Mouse (Mus musculus) lung, postnatal 0 days (tissue): ENCODE results near the gene Plpp2. TPM values are rescaled to one million over a fixed set of nuclear protein-coding genes. Genes with fewer than 3 reads are reported as not detected.

Experiments used
- ATAC-seq: fragments of 200-750 bp; cut with Nextera tagmentation; 2 replicates; pipeline ENCODE4 v1.8.0; 2017; ENCODE audit warnings: moderate library complexity
- DNase-seq: peaks from one replicate; pipeline ENCODE4 v3.0.0-alpha.2; 2016; ENCODE audit warnings: low spot score
- H3K27ac ChIP-seq: fragments of 300-500 bp; sonication (generic); 2 replicates; pipeline ENCODE4 v1.5.1; 2014; ENCODE audit warnings: antibody characterized with exemption, mild to moderate bottlenecking, low read length, mixed read lengths
- H3K27me3 ChIP-seq: fragments of 300-500 bp; sonication (generic); replicated peaks from 2 replicates; pipeline ENCODE4 v1.6.1; 2014; ENCODE audit warnings: low read length, mixed read lengths; ENCODE audit not compliant: insufficient read depth
- H3K36me3 ChIP-seq: fragments of 300-500 bp; sonication (generic); 2 replicates; pipeline ENCODE4 v1.6.1; 2014; ENCODE audit warnings: low read length, mixed read lengths; ENCODE audit not compliant: insufficient read depth
- H3K4me1 ChIP-seq: fragments of 300-500 bp; sonication (generic); 2 replicates; pipeline ENCODE4 v1.6.1; 2014; ENCODE audit warnings: antibody characterized with exemption, low read depth, low read length, mixed read lengths; ENCODE audit not compliant: insufficient read depth
- H3K4me2 ChIP-seq: fragments of 300-500 bp; sonication (generic); replicated peaks from 2 replicates; pipeline ENCODE4 v1.6.1; 2014; ENCODE audit warnings: low read depth, mild to moderate bottlenecking, low read length, moderate library complexity, mixed read lengths
- H3K4me3 ChIP-seq: fragments of 300-500 bp; sonication (generic); 2 replicates; pipeline ENCODE4 v1.5.1; 2014; ENCODE audit warnings: low read depth, low read length
- H3K9ac ChIP-seq: fragments of 300-500 bp; sonication (generic); replicated peaks from 2 replicates; pipeline ENCODE4 v1.6.1; 2014; ENCODE audit warnings: low read depth, mild to moderate bottlenecking
- H3K9me3 ChIP-seq: fragments of 300-500 bp; sonication (generic); 2 replicates; pipeline ENCODE4 v1.6.1; 2016; ENCODE audit warnings: low read length, mixed read lengths
- CTCF ChIP-seq: IDR thresholded peaks from 2 replicates; pipeline ENCODE4 v1.5.1; 2016; ENCODE audit warnings: antibody characterized with exemption, mild to moderate bottlenecking
- EP300 ChIP-seq: IDR thresholded peaks from 2 replicates; pipeline ENCODE4 v1.6.1; 2016; ENCODE audit warnings: antibody characterized with exemption, mild to moderate bottlenecking, control low read depth
- WGBS: fragments of 180-500 bp; shearing (Covaris S2); extraction: QIAGEN DNeasy Blood & Tissue Kit; methylation state at CpG from one replicate; pipeline ENCODE4 v1.1.7; 2014; 5-methylcytosine and 5-hydroxymethylcytosine counted together
- microRNA-seq: library from miRNA; unstranded; fragments of <30 nt; microRNA quantifications from one replicate; pipeline ENCODE4, GENCODE M21; 2016
- polyA plus RNA-seq: library from polyadenylated mRNA; unstranded; fragments of >200 nt; fragmentation: Nextera tagmentation; extraction: Ambion mirVana; gene quantifications from 2 replicates; pipeline ENCODE4 v1.2.1, GENCODE M21; 2015

The Plpp2 gene
- polyA plus RNA-seq, 1 experiment from 2014 or later, result 32.1 TPM

DNA sequence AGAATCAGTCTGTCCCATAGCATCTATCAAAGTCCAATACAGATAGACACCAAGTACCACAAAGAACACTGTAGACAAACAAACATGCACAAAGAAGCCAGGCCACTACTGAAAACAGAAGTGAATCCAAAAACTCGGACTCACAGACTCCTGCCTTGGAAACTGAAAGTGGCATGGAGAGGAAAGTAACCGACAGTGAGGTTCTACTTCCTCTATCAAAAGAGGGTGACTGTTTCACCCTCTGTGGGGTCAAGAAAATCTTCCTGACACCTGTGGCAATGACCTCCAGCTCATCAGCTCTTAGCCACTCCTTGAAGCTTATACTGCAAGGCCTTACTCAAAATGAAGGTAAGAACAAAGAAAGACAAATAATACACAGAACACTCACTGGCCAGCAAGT, 26.9 kb downstream of the Plpp2 start:
- TF ChIP-seq EP300 (no peak), CTCF (no peak)
- no peak for ATAC-seq
- 63% methylated on average over 2 of the region's 2 CpGs for WGBS

DNA sequence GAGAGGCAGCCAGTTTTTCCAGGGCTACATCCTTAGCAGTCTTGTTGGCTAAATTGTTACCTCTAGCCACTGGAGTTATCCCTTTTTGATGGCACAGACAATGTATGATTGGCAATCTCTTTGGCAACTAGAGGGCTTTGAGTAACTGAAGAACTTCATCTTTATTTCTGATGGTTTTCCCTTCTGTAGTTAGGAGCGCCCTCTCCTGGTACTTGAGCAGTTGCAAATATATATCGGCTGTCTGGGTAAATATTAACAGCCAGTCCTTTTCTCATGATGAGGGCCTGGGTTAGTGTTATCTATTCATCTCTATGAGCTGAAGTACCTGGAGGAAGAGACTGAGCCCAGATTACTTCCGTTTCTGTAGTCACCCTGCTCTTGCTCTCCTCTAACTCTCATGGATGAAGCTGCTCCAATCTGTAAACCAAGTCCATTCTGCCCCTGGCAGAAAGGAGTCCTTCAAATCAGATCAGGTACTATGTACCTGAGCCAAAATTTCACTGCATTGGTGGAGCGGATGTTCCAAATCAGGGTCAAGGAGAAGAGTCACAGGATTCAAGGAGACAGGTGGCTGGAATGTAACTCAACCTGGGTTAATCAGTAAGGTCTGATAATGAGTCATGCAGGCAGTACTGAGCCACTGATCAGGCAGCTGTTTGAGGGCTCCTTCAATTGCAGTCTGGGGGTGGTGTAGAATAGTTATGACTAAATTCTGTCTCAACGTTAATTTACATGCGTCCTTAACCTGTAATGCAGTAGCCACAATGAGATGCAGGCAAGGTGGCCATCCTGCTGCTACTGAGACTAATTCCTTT, 30.6 kb downstream of the Plpp2 start:
- H3K36me3 ChIP-seq, result no peaks in the 10 kb centered on the region
- DNase-seq (no peak), ATAC-seq (no peak)
- no peaks in the 10 kb centered on the region for H3K27me3 ChIP-seq
- H3K27ac ChIP-seq, result no peak overlapping the region
- no peak overlapping the region for H3K4me2 ChIP-seq
- H3K4me3 ChIP-seq, result no peak overlapping the region
- H3K9ac ChIP-seq, result no peak overlapping the region
- TF ChIP-seq CTCF, result peak; percentile 28
- TF ChIP-seq EP300, result no peak
- no peaks in the 10 kb centered on the region for H3K9me3 ChIP-seq
- WGBS, result 57% methylated on average over 6 of the region's 6 CpGs
- no peaks in the 10 kb centered on the region for H3K4me1 ChIP-seq

More for the DNA sequence above, 26.9 kb downstream of the Plpp2 start:
- DNase-seq, result no peak
- no peak overlapping the region for H3K4me3 ChIP-seq
- no peak overlapping the region for H3K27ac ChIP-seq
- no peaks in the 10 kb centered on the region for H3K27me3 ChIP-seq
- no peaks in the 10 kb centered on the region for H3K9me3 ChIP-seq
- no peaks in the 10 kb centered on the region for H3K4me1 ChIP-seq
- no peak overlapping the region for H3K9ac ChIP-seq
- H3K36me3 ChIP-seq, result no peaks in the 10 kb centered on the region
- H3K4me2 ChIP-seq, result no peak overlapping the region

DNA sequence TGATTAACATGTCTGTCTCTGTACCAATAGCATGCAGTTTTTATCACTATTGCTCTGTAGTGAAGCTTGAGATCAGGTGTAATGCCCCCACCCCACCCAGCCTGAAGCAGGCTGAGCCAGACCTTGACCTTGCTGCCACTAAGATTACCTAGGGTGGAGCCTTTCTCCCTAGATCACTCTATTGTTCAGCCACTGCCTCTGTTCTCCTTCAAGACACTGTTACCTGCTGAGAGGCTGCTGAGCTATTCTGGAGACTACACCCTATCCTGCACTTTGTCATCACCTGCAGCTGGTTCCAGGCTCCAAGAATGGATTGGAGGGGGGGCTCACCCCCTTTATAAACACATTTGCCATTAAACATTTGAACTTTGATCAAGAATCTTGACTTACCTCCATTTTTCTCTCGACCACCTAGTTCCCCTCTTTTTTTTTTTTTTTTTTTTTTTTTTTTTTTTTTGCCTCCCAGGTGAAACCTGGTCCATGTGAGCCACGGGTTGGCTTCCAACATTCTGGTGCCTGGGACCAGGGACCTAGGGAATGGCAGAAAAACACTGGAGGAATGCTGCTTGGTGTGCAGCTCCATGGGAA, 36.8 kb downstream of the Plpp2 start:
- H3K27ac ChIP-seq, result no peak overlapping the region
- no peak overlapping the region for H3K4me3 ChIP-seq
- TF ChIP-seq EP300 (no peak), CTCF (no peak)
- no peak overlapping the region for H3K9ac ChIP-seq
- H3K27me3 ChIP-seq, result no peaks in the 10 kb centered on the region
- ATAC-seq, result no peak
- 50% methylated on average over 2 of the region's 2 CpGs for WGBS
- H3K4me1 ChIP-seq, result no peaks in the 10 kb centered on the region
- H3K4me2 ChIP-seq, result no peak overlapping the region
- no peaks in the 10 kb centered on the region for H3K9me3 ChIP-seq
- no peak for DNase-seq
- H3K36me3 ChIP-seq, result no peaks in the 10 kb centered on the region

DNA sequence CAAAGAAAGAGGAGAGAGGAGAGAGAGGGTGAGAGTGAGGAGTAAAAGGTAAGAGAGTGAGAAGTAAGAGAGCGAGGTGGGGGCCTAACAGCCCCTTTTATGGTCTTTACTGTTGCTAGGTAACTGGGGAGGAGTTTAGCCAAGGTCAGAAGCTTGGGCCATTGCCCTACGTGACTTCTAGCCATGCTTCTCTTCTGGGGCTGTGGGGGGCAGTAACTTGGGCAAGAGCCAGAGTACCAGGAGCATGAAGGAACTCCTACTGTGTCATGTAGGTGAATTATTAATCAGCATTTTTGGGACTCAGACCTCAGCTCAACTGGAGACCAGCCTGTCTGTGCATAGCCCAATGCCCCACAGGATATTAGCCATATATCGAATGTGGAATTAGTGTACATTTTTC, 37.7 kb downstream of the Plpp2 start:
- H3K4me1 ChIP-seq, result no peaks in the 10 kb centered on the region
- no peak overlapping the region for H3K27ac ChIP-seq
- H3K9ac ChIP-seq, result no peak overlapping the region
- H3K9me3 ChIP-seq, result no peaks in the 10 kb centered on the region
- ATAC-seq, result no peak
- no peak overlapping the region for H3K4me2 ChIP-seq
- no peak overlapping the region for H3K4me3 ChIP-seq
- DNase-seq, result no peak
- H3K36me3 ChIP-seq, result no peaks in the 10 kb centered on the region
- TF ChIP-seq EP300 (no peak), CTCF (no peak)
- H3K27me3 ChIP-seq, result no peaks in the 10 kb centered on the region
- WGBS, result 44% methylated on average over 3 of the region's 3 CpGs

Small RNA genes lying within 50 kb of the gene (microRNA-seq; reads per million reads assigned to microRNA genes)
- not detected for gene Mir6909

Other genes starting within 250 kb of the Plpp2 start
- gene Vmn2r82, start 177.3 kb downstream of the Plpp2 start, polyA plus RNA-seq, result not detected in 2 replicates
- gene Vmn2r83, start 65.1 kb downstream of the Plpp2 start, polyA plus RNA-seq, result not detected in 2 replicates
- gene Mier2, start 21.4 kb upstream of the Plpp2 start, polyA plus RNA-seq, result 20.5 and 21.5 TPM in 2 replicates
- not detected in 2 replicates for gene Theg, start 53.5 kb upstream of the Plpp2 start, polyA plus RNA-seq
- not detected in 2 replicates for gene C2cd4c, start 80.2 kb upstream of the Plpp2 start, polyA plus RNA-seq
- 1.1 and 1.3 TPM in 2 replicates for gene Shc2, start 104.1 kb upstream of the Plpp2 start, polyA plus RNA-seq
- not detected in 2 replicates for gene Odf3l2, start 111.9 kb upstream of the Plpp2 start, polyA plus RNA-seq
- not detected in 2 replicates for gene Madcam1, start 130.8 kb upstream of the Plpp2 start, polyA plus RNA-seq
- 64.6 and 71.2 TPM in 2 replicates for gene Tpgs1, start 135.6 kb upstream of the Plpp2 start, polyA plus RNA-seq
- gene Cdc34, start 148.4 kb upstream of the Plpp2 start, polyA plus RNA-seq, result 52.7 and 64.3 TPM in 2 replicates
- 0.57 and 0.69 TPM in 2 replicates for gene Gzmm, start 155.2 kb upstream of the Plpp2 start, polyA plus RNA-seq
- 1,234 and 1,299 TPM in 2 replicates for gene Bsg, start 170.7 kb upstream of the Plpp2 start, polyA plus RNA-seq
- gene Hcn2, start 182.8 kb upstream of the Plpp2 start, polyA plus RNA-seq, result 0.12 and 0.15 TPM in 2 replicates
- gene Polrmt, start 212.8 kb upstream of the Plpp2 start, polyA plus RNA-seq, result 17.4 and 22.4 TPM in 2 replicates
- gene Fgf22, start 221.3 kb upstream of the Plpp2 start, polyA plus RNA-seq, result 0.18 TPM in 1 of 2 replicates, not detected in the other
- gene Rnf126, start 233.2 kb upstream of the Plpp2 start, polyA plus RNA-seq, result 40.5 and 45.9 TPM in 2 replicates
- gene Fstl3, start 243.5 kb upstream of the Plpp2 start, polyA plus RNA-seq, result 38.6 and 39.9 TPM in 2 replicates